Mouse (Mus musculus) limb, embryonic 13.5 days (tissue): Measurements from ENCODE around the gene Olfr1019. TPM values are rescaled to one million over a fixed set of nuclear protein-coding genes. Genes with fewer than 3 reads are reported as not detected.

Experiments
- ATAC-seq: fragments of 200-750 bp; cut with Nextera tagmentation; 2 replicates; pipeline ENCODE4 v1.8.0; 2017; ENCODE audit warnings: low read depth, moderate number of reproducible peaks, moderate TSS enrichment; ENCODE audit not compliant: low FRiP score
- H3K27ac ChIP-seq: fragments of 300-500 bp; sonication (generic); 2 replicates; pipeline ENCODE4 v1.5.1; 2015; ENCODE audit warnings: inconsistent platforms, mild to moderate bottlenecking, moderate library complexity
- H3K27me3 ChIP-seq: fragments of 300-500 bp; sonication (generic); 2 replicates; pipeline ENCODE4 v1.6.1; 2015; ENCODE audit warnings: mild to moderate bottlenecking, inconsistent platforms
- H3K36me3 ChIP-seq: fragments of 300-500 bp; sonication (generic); 2 replicates; pipeline ENCODE4 v1.6.1; 2015; ENCODE audit warnings: inconsistent platforms, mild to moderate bottlenecking, moderate library complexity
- H3K4me1 ChIP-seq: fragments of 300-500 bp; sonication (generic); 2 replicates; pipeline ENCODE4 v1.6.1; 2015; ENCODE audit warnings: inconsistent platforms
- H3K4me2 ChIP-seq: fragments of 300-500 bp; sonication (generic); replicated peaks from 2 replicates; pipeline ENCODE4 v1.6.1; 2015; ENCODE audit warnings: inconsistent platforms, mild to moderate bottlenecking, moderate library complexity
- H3K4me3 ChIP-seq: fragments of 300-500 bp; sonication (generic); 2 replicates; pipeline ENCODE4 v1.5.1; 2015; ENCODE audit warnings: moderate library complexity, mild to moderate bottlenecking, inconsistent platforms
- H3K9ac ChIP-seq: fragments of 300-500 bp; sonication (generic); 2 replicates; pipeline ENCODE4 v1.6.1; 2015; ENCODE audit warnings: mild to moderate bottlenecking, inconsistent platforms
- H3K9me3 ChIP-seq: fragments of 300-500 bp; sonication (generic); 2 replicates; pipeline ENCODE4 v1.6.1; 2016; ENCODE audit warnings: inconsistent platforms
- WGBS: fragments of 180-500 bp; shearing (Covaris S2); methylation state at CpG from one replicate; pipeline ENCODE4 v1.1.7; 2015; 5-methylcytosine and 5-hydroxymethylcytosine counted together
- polyA plus RNA-seq: library from polyadenylated mRNA; unstranded; fragments of >200 nt; fragmentation: Nextera tagmentation; extraction: Ambion mirVana; gene quantifications from 2 replicates; pipeline ENCODE4 v1.2.1, GENCODE M21; 2015

The Olfr1019 gene
- not detected in 2 replicates for polyA plus RNA-seq

DNA sequence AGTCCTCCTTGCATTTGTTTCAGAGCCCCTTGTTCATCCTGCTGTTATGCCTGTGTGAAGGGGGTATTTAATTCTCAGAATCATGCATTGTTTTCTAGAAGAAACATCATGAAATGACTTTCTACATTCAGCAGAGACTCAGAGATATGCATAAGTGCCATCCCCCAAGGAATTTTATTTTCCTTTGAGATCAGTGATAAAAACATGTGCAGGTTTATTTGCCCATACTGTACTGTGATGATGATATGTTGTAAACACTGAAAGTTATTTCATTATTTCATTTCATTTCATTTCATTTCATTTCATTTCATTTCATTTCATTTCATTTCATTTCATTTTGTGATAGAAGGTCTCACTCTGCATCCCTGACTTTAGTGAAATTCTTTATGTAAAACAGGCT, at the start of gene Olfr1019:
Gene Olfr1019 (minus strand): TSS at position 101 of the 400 bp plus-strand sequence.
- H3K4me3 ChIP-seq, result no peak within 1 kb of the TSS
- H3K4me1 ChIP-seq, result no peaks in the 10 kb centered on the region
- H3K36me3 ChIP-seq, result no peaks in the 10 kb centered on the region
- no peak within 1 kb of the TSS for H3K4me2 ChIP-seq
- H3K27ac ChIP-seq, result no peak within 1 kb of the TSS
- H3K27me3 ChIP-seq, result no peaks in the 10 kb centered on the region
- no peak for ATAC-seq
- no peaks in the 10 kb centered on the region for H3K9me3 ChIP-seq
- H3K9ac ChIP-seq, result no peak within 1 kb of the TSS

DNA sequence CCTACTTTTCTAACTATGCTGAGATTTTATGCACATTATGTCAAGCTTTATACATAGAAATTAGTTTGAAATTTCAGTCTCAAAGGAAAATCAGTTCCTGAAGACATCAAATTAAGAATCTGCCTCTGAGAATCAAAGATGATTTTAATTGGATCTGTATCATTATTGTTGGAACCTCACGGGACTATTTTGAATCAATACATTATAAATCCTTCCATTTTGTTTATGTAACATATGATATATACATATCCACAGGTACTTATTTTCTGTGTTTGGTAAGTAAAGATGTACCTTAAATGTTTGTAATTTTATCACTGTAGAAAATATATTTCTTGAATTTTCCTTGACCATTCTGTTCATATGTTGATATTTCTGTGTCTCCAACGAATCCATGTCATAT, 40.1 kb upstream of the Olfr1019 start, which contains the start of gene Olfr1023:
Gene Olfr1023 (plus strand): TSS at position 301 of the 400 bp plus-strand sequence.
- Histone ChIP-seq H3K4me1 (no peaks in the 10 kb centered on the region), H3K27ac (no peak within 1 kb of the TSS), H3K9ac (no peak within 1 kb of the TSS), H3K4me3 (no peak within 1 kb of the TSS), H3K36me3 (no peaks in the 10 kb centered on the region), H3K4me2 (no peak within 1 kb of the TSS), H3K9me3 (no peaks in the 10 kb centered on the region), H3K27me3 (no peaks in the 10 kb centered on the region)
- 75% methylated on average over 2 of the region's 2 CpGs for WGBS
- no peak for ATAC-seq

DNA sequence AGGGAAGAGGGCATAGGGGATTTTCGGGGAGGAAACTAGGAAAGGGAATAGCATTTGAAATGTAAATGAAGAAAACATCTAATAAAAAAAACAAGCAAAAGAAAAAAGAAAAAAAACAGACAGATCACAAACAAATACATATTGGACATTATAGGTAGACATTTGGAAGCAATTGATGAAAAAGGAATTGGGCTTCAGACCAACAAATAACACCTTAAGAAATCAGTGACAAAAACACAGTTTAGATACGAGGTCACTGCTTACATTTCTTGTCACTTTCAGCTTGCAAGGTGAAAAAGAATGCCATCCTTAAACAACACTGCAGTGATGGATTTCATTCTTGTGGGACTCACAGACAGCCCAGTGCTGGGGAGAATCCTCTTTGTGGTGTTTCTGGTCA, 23.0 kb upstream of the Olfr1019 start, which contains the start of gene Olfr1022:
Gene Olfr1022 (plus strand): TSS at position 301 of the 400 bp plus-strand sequence.
- H3K4me2 ChIP-seq, result no peak within 1 kb of the TSS
- no peak within 1 kb of the TSS for H3K9ac ChIP-seq

DNA sequence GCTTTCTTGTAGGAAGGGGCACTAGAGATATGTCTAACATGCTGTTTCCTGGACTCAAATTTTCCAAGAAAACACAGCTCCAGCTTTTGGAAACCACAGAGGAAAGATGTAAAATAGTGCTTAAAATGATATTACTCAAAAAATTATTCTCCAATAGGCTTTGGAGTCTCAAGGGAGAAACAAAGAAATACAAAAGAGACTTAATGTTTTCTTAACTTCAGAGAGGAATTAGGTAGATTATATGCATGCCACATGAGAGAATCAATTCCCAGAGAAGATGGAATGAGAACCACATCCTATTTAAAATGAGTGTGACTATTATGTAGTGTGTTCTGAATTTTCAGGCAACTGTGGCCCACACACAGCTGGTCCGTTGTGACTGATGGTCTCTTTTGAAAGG, 1.4 kb upstream of the Olfr1019 start, which contains the start of gene Olfr1020:
Gene Olfr1020 (plus strand): TSS at position 301 of the 400 bp plus-strand sequence.
- H3K9me3 ChIP-seq, result no peaks in the 10 kb centered on the region
- H3K27me3 ChIP-seq, result no peaks in the 10 kb centered on the region
- WGBS, result 76% methylated on average over 1 of the region's 1 CpGs
- no peak within 1 kb of the TSS for H3K4me3 ChIP-seq
- H3K36me3 ChIP-seq, result no peaks in the 10 kb centered on the region
- H3K27ac ChIP-seq, result no peak within 1 kb of the TSS
- H3K4me2 ChIP-seq, result no peak within 1 kb of the TSS
- no peaks in the 10 kb centered on the region for H3K4me1 ChIP-seq
- no peak within 1 kb of the TSS for H3K9ac ChIP-seq
- no peak for ATAC-seq

More for the DNA sequence above, 23.0 kb upstream of the Olfr1019 start, which contains the start of gene Olfr1022:
- Histone ChIP-seq H3K27me3 (no peaks in the 10 kb centered on the region), H3K4me3 (no peak within 1 kb of the TSS), H3K9me3 (no peaks in the 10 kb centered on the region), H3K27ac (no peak within 1 kb of the TSS), H3K36me3 (no peaks in the 10 kb centered on the region), H3K4me1 (no peaks in the 10 kb centered on the region)
- WGBS, result 44% methylated on average over 2 of the region's 2 CpGs
- ATAC-seq, result no peak

GRCm38 (mm10) chr2:85818179-85818578, 27.1 kb downstream of the Olfr1019 start, which contains the start of gene Olfr1018:
Gene Olfr1018, plus strand, starts transcription at chr2:85818479.
- no peak within 1 kb of the TSS for H3K9ac ChIP-seq
- no peaks in the 10 kb centered on the region for H3K9me3 ChIP-seq
- no peak within 1 kb of the TSS for H3K4me3 ChIP-seq
- H3K27ac ChIP-seq, result no peak within 1 kb of the TSS
- no peaks in the 10 kb centered on the region for H3K36me3 ChIP-seq
- no peak within 1 kb of the TSS for H3K4me2 ChIP-seq
- ATAC-seq, result no peak
- no peaks in the 10 kb centered on the region for H3K27me3 ChIP-seq
- no peaks in the 10 kb centered on the region for H3K4me1 ChIP-seq

DNA sequence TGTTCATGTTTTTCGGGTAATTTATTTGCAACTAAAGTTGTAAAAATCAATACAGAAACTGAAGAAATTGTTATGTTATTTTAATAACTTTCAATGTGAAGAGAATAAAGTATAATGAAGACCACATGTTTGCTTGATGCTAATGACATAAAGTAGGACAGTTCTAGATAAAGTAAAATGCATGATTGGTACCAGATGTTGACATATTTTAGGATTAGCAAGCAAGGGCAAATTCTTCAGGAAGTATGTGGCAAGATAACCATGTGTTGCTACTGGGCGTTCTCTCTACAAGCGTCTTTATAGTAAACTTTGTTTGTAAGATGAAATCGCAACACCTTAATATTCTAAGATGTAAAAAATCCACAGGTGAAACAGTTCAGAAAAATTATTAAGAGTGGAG, 40.8 kb downstream of the Olfr1019 start:
- WGBS, result 57% methylated on average over 4 of the region's 4 CpGs
- Histone ChIP-seq H3K27me3 (no peaks in the 10 kb centered on the region), H3K4me3 (no peak overlapping the region), H3K27ac (no peak overlapping the region), H3K4me2 (no peak overlapping the region), H3K9ac (no peak overlapping the region), H3K36me3 (no peaks in the 10 kb centered on the region), H3K4me1 (no peaks in the 10 kb centered on the region), H3K9me3 (no peaks in the 10 kb centered on the region)
- ATAC-seq, result no peak

DNA sequence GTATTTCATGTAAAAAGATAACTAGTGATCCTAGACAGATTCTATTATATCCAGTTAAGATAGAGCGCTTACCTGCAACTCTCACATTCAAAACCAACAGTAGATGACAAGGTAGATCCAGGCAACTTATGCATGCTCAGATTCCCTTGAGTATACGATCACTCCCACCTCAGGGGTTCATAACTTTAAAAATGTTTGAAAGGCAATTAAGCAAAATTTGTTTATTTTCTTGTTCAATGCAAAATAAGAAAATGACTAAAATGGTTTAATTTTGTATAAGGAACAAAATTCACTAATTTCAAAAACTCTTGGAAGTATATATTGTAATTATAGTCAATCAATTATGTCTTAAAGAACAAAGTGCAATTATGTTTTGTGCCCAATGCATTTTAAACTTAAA, 42.8 kb downstream of the Olfr1019 start, which contains the start of gene Olfr1016:
Gene Olfr1016 (minus strand): TSS at position 101 of the 400 bp plus-strand sequence.
- H3K4me3 ChIP-seq, result no peak within 1 kb of the TSS
- no peaks in the 10 kb centered on the region for H3K27me3 ChIP-seq
- no peak for ATAC-seq
- no peaks in the 10 kb centered on the region for H3K9me3 ChIP-seq
- 89% methylated on average over 2 of the region's 2 CpGs for WGBS
- no peaks in the 10 kb centered on the region for H3K4me1 ChIP-seq
- no peaks in the 10 kb centered on the region for H3K36me3 ChIP-seq
- no peak within 1 kb of the TSS for H3K9ac ChIP-seq
- no peak within 1 kb of the TSS for H3K4me2 ChIP-seq
- H3K27ac ChIP-seq, result no peak within 1 kb of the TSS

- ATAC-seq, result no peak
- WGBS, result 68% methylated on average over 2 of the region's 2 CpGs
- Histone ChIP-seq H3K4me1 (no peaks in the 10 kb centered on the region), H3K4me2 (no peak overlapping the region), H3K27me3 (no peaks in the 10 kb centered on the region), H3K9ac (no peak overlapping the region), H3K4me3 (no peak overlapping the region), H3K9me3 (no peaks in the 10 kb centered on the region), H3K36me3 (no peaks in the 10 kb centered on the region), H3K27ac (no peak overlapping the region)
These were observed 53.0 kb downstream of the Olfr1019 start for GRCm38 (mm10) chr2:85792331-85792730.

Other genes starting within 250 kb of the Olfr1019 start
- gene Olfr1000, start 233.6 kb downstream of the Olfr1019 start, polyA plus RNA-seq, result not detected in 2 replicates
- gene Olfr1002, start 194.8 kb downstream of the Olfr1019 start, polyA plus RNA-seq, result not detected in 2 replicates
- not detected in 2 replicates for gene Olfr154, start 181.0 kb downstream of the Olfr1019 start, polyA plus RNA-seq
- not detected in 2 replicates for gene Olfr1006, start 166.7 kb downstream of the Olfr1019 start, polyA plus RNA-seq
- not detected in 2 replicates for gene Olfr1008, start 156.1 kb downstream of the Olfr1019 start, polyA plus RNA-seq
- not detected in 2 replicates for gene Olfr1009, start 130.1 kb downstream of the Olfr1019 start, polyA plus RNA-seq
- not detected in 2 replicates for gene Olfr1012, start 82.7 kb downstream of the Olfr1019 start, polyA plus RNA-seq
- gene Olfr1013, start 78.4 kb downstream of the Olfr1019 start, polyA plus RNA-seq, result not detected in 2 replicates
- not detected in 2 replicates for gene Olfr1014, start 72.8 kb downstream of the Olfr1019 start, polyA plus RNA-seq
- not detected in 2 replicates for gene Olfr1015, start 63.5 kb downstream of the Olfr1019 start, polyA plus RNA-seq
- not detected in 2 replicates for gene Olfr1016, start 42.9 kb downstream of the Olfr1019 start, polyA plus RNA-seq
- gene Olfr1018, start 27.0 kb downstream of the Olfr1019 start, polyA plus RNA-seq, result not detected in 2 replicates
- not detected in 2 replicates for gene Olfr1020, start 1.5 kb upstream of the Olfr1019 start, polyA plus RNA-seq
- not detected in 2 replicates for gene Olfr1022, start 23.1 kb upstream of the Olfr1019 start, polyA plus RNA-seq
- gene Olfr1023, start 40.2 kb upstream of the Olfr1019 start, polyA plus RNA-seq, result not detected in 2 replicates
- not detected in 2 replicates for gene Olfr1024, start 59.6 kb upstream of the Olfr1019 start, polyA plus RNA-seq
- not detected in 2 replicates for gene Olfr1025-ps1, start 69.7 kb upstream of the Olfr1019 start, polyA plus RNA-seq
- not detected in 2 replicates for gene Olfr1026, start 76.1 kb upstream of the Olfr1019 start, polyA plus RNA-seq
- not detected in 2 replicates for gene Olfr1028, start 105.0 kb upstream of the Olfr1019 start, polyA plus RNA-seq
- gene Olfr1029, start 128.4 kb upstream of the Olfr1019 start, polyA plus RNA-seq, result not detected in 2 replicates
- gene Olfr1030, start 133.8 kb upstream of the Olfr1019 start, polyA plus RNA-seq, result not detected in 2 replicates
- gene Olfr1031, start 144.8 kb upstream of the Olfr1019 start, polyA plus RNA-seq, result not detected in 2 replicates
- gene Olfr1032, start 160.1 kb upstream of the Olfr1019 start, polyA plus RNA-seq, result not detected in 2 replicates
- gene Olfr1033, start 175.2 kb upstream of the Olfr1019 start, polyA plus RNA-seq, result 0.33 and 0.90 TPM in 2 replicates
- gene Olfr1034, start 200.4 kb upstream of the Olfr1019 start, polyA plus RNA-seq, result not detected in 2 replicates
- not detected in 2 replicates for gene Olfr1036, start 228.5 kb upstream of the Olfr1019 start, polyA plus RNA-seq
- gene Olfr1037, start 241.9 kb upstream of the Olfr1019 start, polyA plus RNA-seq, result not detected in 2 replicates